Mouse (Mus musculus) forebrain, embryonic 11.5 days (tissue): ENCODE measurements at regions not wholly inside any gene's neighbourhood (a gene's known extent, or its start where the extent isn't known, plus 50 kb on each side); places are given as distances from the start of the nearest gene placed in this dataset.

Experiments
- ATAC-seq: fragments of 200-750 bp; cut with Nextera tagmentation; replicated peaks from 2 replicates; pipeline ENCODE4 v1.8.0; 2017; ENCODE audit warnings: moderate TSS enrichment; ENCODE audit not compliant: low FRiP score
- DNase-seq: peaks from one replicate; pipeline ENCODE4 v3.0.0-alpha.2; 2017; ENCODE audit warnings: low spot score
- H3K27ac ChIP-seq: fragments of 300-500 bp; sonication (generic); 2 replicates; pipeline ENCODE4 v1.5.1; 2014; ENCODE audit warnings: low read depth, low read length
- H3K27me3 ChIP-seq: fragments of 300-500 bp; sonication (generic); 2 replicates; pipeline ENCODE4 v1.6.1; 2014; ENCODE audit warnings: mild to moderate bottlenecking, low read length, mixed read lengths; ENCODE audit not compliant: control insufficient read depth, insufficient read depth
- H3K36me3 ChIP-seq: fragments of 300-500 bp; sonication (generic); 2 replicates; pipeline ENCODE4 v1.6.1; 2014; ENCODE audit warnings: mild to moderate bottlenecking, low read length, moderate library complexity, mixed read lengths; ENCODE audit not compliant: control insufficient read depth, insufficient read depth
- H3K4me1 ChIP-seq: fragments of 300-500 bp; sonication (generic); replicated peaks from 2 replicates; pipeline ENCODE4 v1.6.1; 2014; ENCODE audit warnings: low read length, mixed read lengths; ENCODE audit not compliant: control insufficient read depth, insufficient read depth
- H3K4me2 ChIP-seq: fragments of 300-500 bp; sonication (generic); 2 replicates; pipeline ENCODE4 v1.6.1; 2014; ENCODE audit warnings: low read depth, mild to moderate bottlenecking, low read length, moderate library complexity, mixed read lengths; ENCODE audit not compliant: severe bottlenecking
- H3K4me3 ChIP-seq: fragments of 300-500 bp; sonication (generic); 2 replicates; pipeline ENCODE4 v1.5.1; 2014; ENCODE audit warnings: low read depth, low read length
- H3K9ac ChIP-seq: fragments of 300-500 bp; sonication (generic); 2 replicates; pipeline ENCODE4 v1.6.1; 2014; ENCODE audit warnings: low read length
- H3K9me3 ChIP-seq: fragments of 300-500 bp; sonication (generic); 2 replicates; pipeline ENCODE4 v1.6.1; 2016; ENCODE audit warnings: low read length, mixed read lengths; ENCODE audit not compliant: control insufficient read depth
- WGBS: fragments of 180-500 bp; shearing (Covaris S2); extraction: QIAGEN DNeasy Blood & Tissue Kit; methylation state at CpG from one replicate; pipeline ENCODE4 v1.1.7; 2014; 5-methylcytosine and 5-hydroxymethylcytosine counted together

- Histone ChIP-seq H3K4me1 (no peaks in the 10 kb centered on the region), H3K9me3 (no peaks in the 10 kb centered on the region), H3K27me3 (no peaks in the 10 kb centered on the region), H3K4me3 (no peak overlapping the region), H3K9ac (no peak overlapping the region), H3K4me2 (no peak overlapping the region), H3K36me3 (no peaks in the 10 kb centered on the region), H3K27ac (no peak overlapping the region)
- ATAC-seq (no peak), DNase-seq (no peak)
- 96% methylated on average over 1 of the region's 1 CpGs for WGBS
Measured at GRCm38 (mm10) chr7:113010150-113010549, 56.4 kb downstream of the Rassf10 start.

- 54% methylated on average over 8 of the region's 8 CpGs for WGBS
- no peaks in the 10 kb centered on the region for H3K4me1 ChIP-seq
- H3K9ac ChIP-seq: no peak overlapping the region
- no peaks in the 10 kb centered on the region for H3K27me3 ChIP-seq
- DNase-seq (no peak), ATAC-seq (no peak)
- H3K4me3 ChIP-seq: no peak overlapping the region
- no peaks in the 10 kb centered on the region for H3K36me3 ChIP-seq
- H3K27ac ChIP-seq: no peak overlapping the region
- no peak overlapping the region for H3K4me2 ChIP-seq
- H3K9me3 ChIP-seq: no peaks in the 10 kb centered on the region
Measured at GRCm38 (mm10) chr7:113017092-113017755, 63.5 kb downstream of the Rassf10 start.

GRCm38 (mm10) chr7:113021412-113021811 is 67.7 kb downstream of the Rassf10 start:
- ATAC-seq (no peak), DNase-seq (no peak)
- no peaks in the 10 kb centered on the region for H3K27me3 ChIP-seq
- no peak overlapping the region for H3K9ac ChIP-seq
- no peak overlapping the region for H3K4me3 ChIP-seq
- no peak overlapping the region for H3K4me2 ChIP-seq
- H3K27ac ChIP-seq: no peak overlapping the region
- H3K4me1 ChIP-seq: no peaks in the 10 kb centered on the region
- 56% methylated on average over 5 of the region's 5 CpGs for WGBS
- no peaks in the 10 kb centered on the region for H3K36me3 ChIP-seq
- no peaks in the 10 kb centered on the region for H3K9me3 ChIP-seq

GRCm38 (mm10) chr7:113022516-113022915 is 68.8 kb downstream of the Rassf10 start:
- Histone ChIP-seq H3K27ac (no peak overlapping the region), H3K4me3 (no peak overlapping the region), H3K27me3 (no peaks in the 10 kb centered on the region), H3K9ac (no peak overlapping the region), H3K4me2 (no peak overlapping the region), H3K4me1 (no peaks in the 10 kb centered on the region), H3K36me3 (no peaks in the 10 kb centered on the region), H3K9me3 (no peaks in the 10 kb centered on the region)
- DNase-seq (no peak), ATAC-seq (no peak)
- WGBS: 60% methylated on average over 2 of the region's 2 CpGs

- H3K4me1 ChIP-seq: no peaks in the 10 kb centered on the region
- no peak overlapping the region for H3K27ac ChIP-seq
- no peak overlapping the region for H3K4me3 ChIP-seq
- no peaks in the 10 kb centered on the region for H3K9me3 ChIP-seq
- no peak for DNase-seq
- whole genome bisulfite sequencing: 87% methylated on average over 1 of the region's 1 CpGs
- no peak for ATAC-seq
- no peak overlapping the region for H3K9ac ChIP-seq
- H3K27me3 ChIP-seq: no peaks in the 10 kb centered on the region
- H3K36me3 ChIP-seq: no peaks in the 10 kb centered on the region
- H3K4me2 ChIP-seq: no peak overlapping the region
Measured at GRCm38 (mm10) chr7:113025758-113026157, 72.0 kb downstream of the Rassf10 start.

GRCm38 (mm10) chr7:113026290-113027075 is 72.7 kb downstream of the Rassf10 start:
- Histone ChIP-seq H3K4me1 (no peaks in the 10 kb centered on the region), H3K4me3 (no peak overlapping the region), H3K27ac (no peak overlapping the region), H3K36me3 (no peaks in the 10 kb centered on the region), H3K27me3 (no peaks in the 10 kb centered on the region), H3K4me2 (no peak overlapping the region), H3K9ac (no peak overlapping the region), H3K9me3 (no peaks in the 10 kb centered on the region)
- DNase-seq (no peak), ATAC-seq (no peak)
- 92% methylated on average over 10 of the region's 10 CpGs for WGBS

GRCm38 (mm10) chr7:113027125-113027801 is 73.5 kb downstream of the Rassf10 start:
- WGBS: 77% methylated on average over 5 of the region's 5 CpGs

GRCm38 (mm10) chr7:113030053-113030752 is 76.4 kb downstream of the Rassf10 start:
- ATAC-seq (no peak), DNase-seq (no peak)
- H3K36me3 ChIP-seq: no peaks in the 10 kb centered on the region
- H3K9me3 ChIP-seq: no peaks in the 10 kb centered on the region
- WGBS: 55% methylated on average over 5 of the region's 5 CpGs
- H3K9ac ChIP-seq: no peak overlapping the region
- no peak overlapping the region for H3K4me2 ChIP-seq
- H3K27ac ChIP-seq: no peak overlapping the region
- no peak overlapping the region for H3K4me3 ChIP-seq
- H3K4me1 ChIP-seq: no peaks in the 10 kb centered on the region
- H3K27me3 ChIP-seq: no peaks in the 10 kb centered on the region

More at GRCm38 (mm10) chr7:113027125-113027801, 73.5 kb downstream of the Rassf10 start:
- Histone ChIP-seq H3K4me2 (no peak overlapping the region), H3K27ac (no peak overlapping the region), H3K9ac (no peak overlapping the region), H3K36me3 (no peaks in the 10 kb centered on the region), H3K27me3 (no peaks in the 10 kb centered on the region), H3K9me3 (no peaks in the 10 kb centered on the region), H3K4me3 (no peak overlapping the region), H3K4me1 (no peaks in the 10 kb centered on the region)
- ATAC-seq: no peak
- no peak for DNase-seq
